Mouse (Mus musculus) heart, embryonic 13.5 days (tissue): ENCODE measurements at regions not wholly inside any gene's neighbourhood (a gene's known extent, or its start where the extent isn't known, plus 50 kb on each side); places are given as distances from the start of the nearest gene placed in this dataset.

Experiments used
- ATAC-seq: fragments of 200-750 bp; cut with Nextera tagmentation; 2 replicates; pipeline ENCODE4 v1.8.0; 2017; ENCODE audit warnings: moderate TSS enrichment; ENCODE audit not compliant: insufficient number of reproducible peaks, low FRiP score, low TSS enrichment; ENCODE audit errors: extremely low read depth
- H3K27ac ChIP-seq: fragments of 300-500 bp; sonication (generic); replicated peaks from 2 replicates; pipeline ENCODE4 v1.5.1; 2015; ENCODE audit warnings: moderate library complexity, mild to moderate bottlenecking, inconsistent platforms
- H3K27me3 ChIP-seq: fragments of 300-500 bp; sonication (generic); replicated peaks from 2 replicates; pipeline ENCODE4 v1.6.1; 2015; ENCODE audit warnings: mild to moderate bottlenecking, inconsistent platforms
- H3K36me3 ChIP-seq: fragments of 300-500 bp; sonication (generic); 2 replicates; pipeline ENCODE4 v1.6.1; 2015; ENCODE audit warnings: mild to moderate bottlenecking, inconsistent platforms
- H3K4me1 ChIP-seq: fragments of 300-500 bp; sonication (generic); 2 replicates; pipeline ENCODE4 v1.6.1; 2015; ENCODE audit warnings: inconsistent platforms
- H3K4me2 ChIP-seq: fragments of 300-500 bp; sonication (generic); 2 replicates; pipeline ENCODE4 v1.6.1; 2015; ENCODE audit warnings: inconsistent platforms, mild to moderate bottlenecking, moderate library complexity
- H3K4me3 ChIP-seq: fragments of 300-500 bp; sonication (generic); 2 replicates; pipeline ENCODE4 v1.5.1; 2015; ENCODE audit warnings: moderate library complexity, mild to moderate bottlenecking, inconsistent platforms
- H3K9ac ChIP-seq: fragments of 300-500 bp; sonication (generic); 2 replicates; pipeline ENCODE4 v1.6.1; 2015; ENCODE audit warnings: inconsistent platforms, mild to moderate bottlenecking, moderate library complexity
- H3K9me3 ChIP-seq: fragments of 300-500 bp; sonication (generic); 2 replicates; pipeline ENCODE4 v1.6.1; 2016; ENCODE audit warnings: inconsistent platforms
- WGBS: fragments of 180-500 bp; shearing (Covaris S2); methylation state at CpG from one replicate; pipeline ENCODE4 v1.1.7; 2015; ENCODE audit warnings: mixed read lengths; 5-methylcytosine and 5-hydroxymethylcytosine counted together

GRCm38 (mm10) chr14:58815616-58816539 lies 326.8 kb downstream of the 1700129C05Rik start:
- no peak overlapping the region for H3K9ac ChIP-seq
- H3K4me2 ChIP-seq, result no peak overlapping the region
- no peak overlapping the region for H3K27ac ChIP-seq
- no peaks in the 10 kb centered on the region for H3K36me3 ChIP-seq
- H3K4me3 ChIP-seq, result no peak overlapping the region
- no peaks in the 10 kb centered on the region for H3K9me3 ChIP-seq
- ATAC-seq, result no peak
- 44% methylated on average over 11 of the region's 11 CpGs for WGBS
- H3K27me3 ChIP-seq, result no peaks in the 10 kb centered on the region
- H3K4me1 ChIP-seq, result no peaks in the 10 kb centered on the region

- H3K4me3 ChIP-seq, result no peak overlapping the region
- WGBS, result 52% methylated on average over 5 of the region's 5 CpGs
- H3K4me1 ChIP-seq, result no peaks in the 10 kb centered on the region
- H3K9ac ChIP-seq, result no peak overlapping the region
- no peak overlapping the region for H3K4me2 ChIP-seq
- no peaks in the 10 kb centered on the region for H3K36me3 ChIP-seq
- no peak for ATAC-seq
- no peaks in the 10 kb centered on the region for H3K9me3 ChIP-seq
- H3K27ac ChIP-seq, result peak overlapping the region; percentile 61
- H3K27me3 ChIP-seq, result no peaks in the 10 kb centered on the region
Measured at GRCm38 (mm10) chr14:58812585-58812984, 330.1 kb downstream of the 1700129C05Rik start.

GRCm38 (mm10) chr14:58801402-58801861 lies 341.3 kb downstream of the 1700129C05Rik start:
- Histone ChIP-seq H3K27ac (no peak overlapping the region), H3K9ac (no peak overlapping the region), H3K4me3 (no peak overlapping the region), H3K9me3 (no peaks in the 10 kb centered on the region), H3K36me3 (no peaks in the 10 kb centered on the region), H3K27me3 (no peaks in the 10 kb centered on the region), H3K4me1 (no peaks in the 10 kb centered on the region), H3K4me2 (no peak overlapping the region)
- ATAC-seq, result no peak

GRCm38 (mm10) chr14:58788190-58788945 lies 354.3 kb downstream of the 1700129C05Rik start:
- H3K9ac ChIP-seq, result no peak overlapping the region

GRCm38 (mm10) chr14:58787618-58788017 lies 355.1 kb downstream of the 1700129C05Rik start:
- Histone ChIP-seq H3K9me3 (no peaks in the 10 kb centered on the region), H3K27ac (no peak overlapping the region), H3K4me3 (no peak overlapping the region), H3K9ac (no peak overlapping the region), H3K27me3 (no peaks in the 10 kb centered on the region), H3K4me2 (no peak overlapping the region), H3K4me1 (peaks cover 22% of the 10 kb centered on the region), H3K36me3 (no peaks in the 10 kb centered on the region)
- ATAC-seq, result no peak
- WGBS, result 71% methylated on average over 2 of the region's 2 CpGs

More at GRCm38 (mm10) chr14:58788190-58788945, 354.3 kb downstream of the 1700129C05Rik start:
- H3K27ac ChIP-seq, result no peak overlapping the region
- no peak overlapping the region for H3K4me3 ChIP-seq
- H3K4me1 ChIP-seq, result peaks cover 14% of the 10 kb centered on the region
- H3K4me2 ChIP-seq, result no peak overlapping the region
- ATAC-seq, result no peak
- no peaks in the 10 kb centered on the region for H3K27me3 ChIP-seq
- WGBS, result 67% methylated on average over 10 of the region's 10 CpGs
- H3K36me3 ChIP-seq, result no peaks in the 10 kb centered on the region
- no peaks in the 10 kb centered on the region for H3K9me3 ChIP-seq

GRCm38 (mm10) chr14:58786791-58787491 lies 355.8 kb downstream of the 1700129C05Rik start:
- H3K9ac ChIP-seq, result no peak overlapping the region
- H3K27me3 ChIP-seq, result no peaks in the 10 kb centered on the region
- H3K4me2 ChIP-seq, result no peak overlapping the region
- H3K4me1 ChIP-seq, result peaks cover 25% of the 10 kb centered on the region
- H3K4me3 ChIP-seq, result no peak overlapping the region
- H3K9me3 ChIP-seq, result no peaks in the 10 kb centered on the region
- WGBS, result 77% methylated on average over 4 of the region's 4 CpGs
- ATAC-seq, result no peak
- H3K27ac ChIP-seq, result no peak overlapping the region
- H3K36me3 ChIP-seq, result no peaks in the 10 kb centered on the region

GRCm38 (mm10) chr14:58783201-58783600 lies 359.5 kb downstream of the 1700129C05Rik start:
- H3K4me3 ChIP-seq, result no peak overlapping the region
- no peaks in the 10 kb centered on the region for H3K36me3 ChIP-seq
- H3K9me3 ChIP-seq, result no peaks in the 10 kb centered on the region
- H3K9ac ChIP-seq, result no peak overlapping the region
- no peak overlapping the region for H3K4me2 ChIP-seq
- H3K27me3 ChIP-seq, result no peaks in the 10 kb centered on the region
- WGBS, result 35% methylated on average over 1 of the region's 1 CpGs
- peaks cover 27% of the 10 kb centered on the region for H3K4me1 ChIP-seq
- no peak overlapping the region for H3K27ac ChIP-seq
- ATAC-seq, result no peak

GRCm38 (mm10) chr14:58780306-58780705 lies 362.4 kb downstream of the 1700129C05Rik start:
- Histone ChIP-seq H3K4me2 (no peak overlapping the region), H3K4me1 (peaks cover 24% of the 10 kb centered on the region), H3K9ac (no peak overlapping the region), H3K36me3 (no peaks in the 10 kb centered on the region), H3K9me3 (no peaks in the 10 kb centered on the region), H3K4me3 (no peak overlapping the region), H3K27ac (no peak overlapping the region), H3K27me3 (no peaks in the 10 kb centered on the region)
- 85% methylated on average over 4 of the region's 4 CpGs for WGBS
- no peak for ATAC-seq

GRCm38 (mm10) chr14:58778675-58779074 lies 364.0 kb downstream of the 1700129C05Rik start:
- WGBS, result 80% methylated on average over 4 of the region's 4 CpGs
- no peak overlapping the region for H3K4me3 ChIP-seq
- H3K4me1 ChIP-seq, result peaks cover 18% of the 10 kb centered on the region
- H3K9ac ChIP-seq, result no peak overlapping the region
- no peak for ATAC-seq
- no peaks in the 10 kb centered on the region for H3K36me3 ChIP-seq
- no peak overlapping the region for H3K27ac ChIP-seq
- no peaks in the 10 kb centered on the region for H3K9me3 ChIP-seq
- no peak overlapping the region for H3K4me2 ChIP-seq
- H3K27me3 ChIP-seq, result no peaks in the 10 kb centered on the region

- H3K4me3 ChIP-seq, result no peak overlapping the region
- H3K27me3 ChIP-seq, result no peaks in the 10 kb centered on the region
- H3K9ac ChIP-seq, result no peak overlapping the region
- H3K4me1 ChIP-seq, result peaks cover 4% of the 10 kb centered on the region; the same call in 1 of the 2 replicates
- no peaks in the 10 kb centered on the region for H3K9me3 ChIP-seq
- ATAC-seq, result no peak
- no peak overlapping the region for H3K4me2 ChIP-seq
- H3K27ac ChIP-seq, result no peak overlapping the region
- no peaks in the 10 kb centered on the region for H3K36me3 ChIP-seq
- 87% methylated on average over 2 of the region's 2 CpGs for WGBS
Measured at GRCm38 (mm10) chr14:58761291-58761690, 381.4 kb downstream of the 1700129C05Rik start.

- H3K4me3 ChIP-seq, result no peak overlapping the region
- no peak overlapping the region for H3K9ac ChIP-seq
- no peaks in the 10 kb centered on the region for H3K36me3 ChIP-seq
- H3K4me1 ChIP-seq, result peaks cover 4% of the 10 kb centered on the region; the same call in 1 of the 2 replicates
- ATAC-seq, result no peak
- no peak overlapping the region for H3K27ac ChIP-seq
- no peaks in the 10 kb centered on the region for H3K27me3 ChIP-seq
- no peak overlapping the region for H3K4me2 ChIP-seq
- 81% methylated on average over 4 of the region's 4 CpGs for WGBS
- H3K9me3 ChIP-seq, result no peaks in the 10 kb centered on the region
Measured at GRCm38 (mm10) chr14:58759759-58760158, 382.9 kb downstream of the 1700129C05Rik start.
